Mouse (Mus musculus): ENCODE measurements around the gene Acaca.
"Not testable (repeated sequence)": the region's sequence is repeated elsewhere in the genome, so short reads cannot be mapped to it uniquely, and the experiment has no call there.

The Acaca gene

DNA sequence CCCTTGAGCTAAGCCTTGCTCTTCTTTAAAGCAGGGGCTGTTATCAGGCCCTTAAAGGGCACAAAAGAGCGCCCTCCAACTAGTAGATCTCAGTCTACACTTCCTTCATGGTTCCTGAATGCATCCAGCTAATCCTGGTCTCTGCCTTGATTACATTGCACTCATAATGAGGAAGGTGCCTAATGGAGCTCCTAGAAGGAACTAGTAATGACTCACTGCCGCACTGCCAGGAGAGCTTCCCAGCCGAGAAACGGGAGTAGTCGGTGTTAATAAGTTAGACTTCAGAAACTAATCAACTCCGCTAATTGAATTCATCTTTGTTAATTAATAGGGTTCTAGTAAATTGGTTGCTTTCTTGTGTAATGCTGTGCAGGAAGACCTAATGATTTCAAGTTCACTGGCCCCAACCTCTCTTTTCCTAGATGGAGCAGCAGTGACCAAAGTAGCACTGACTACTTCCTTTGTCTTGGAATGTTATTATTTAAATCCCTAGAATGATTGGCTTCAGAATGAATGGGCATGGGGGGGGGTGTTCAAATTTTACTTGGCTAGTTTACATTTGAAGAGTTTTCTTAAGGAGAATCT lies 176.8 kb downstream of the Acaca start:
- DNase-seq (ENCODE audit: inconsistent age in 2 of 2, low spot score in 1 of 2): no peak

DNA sequence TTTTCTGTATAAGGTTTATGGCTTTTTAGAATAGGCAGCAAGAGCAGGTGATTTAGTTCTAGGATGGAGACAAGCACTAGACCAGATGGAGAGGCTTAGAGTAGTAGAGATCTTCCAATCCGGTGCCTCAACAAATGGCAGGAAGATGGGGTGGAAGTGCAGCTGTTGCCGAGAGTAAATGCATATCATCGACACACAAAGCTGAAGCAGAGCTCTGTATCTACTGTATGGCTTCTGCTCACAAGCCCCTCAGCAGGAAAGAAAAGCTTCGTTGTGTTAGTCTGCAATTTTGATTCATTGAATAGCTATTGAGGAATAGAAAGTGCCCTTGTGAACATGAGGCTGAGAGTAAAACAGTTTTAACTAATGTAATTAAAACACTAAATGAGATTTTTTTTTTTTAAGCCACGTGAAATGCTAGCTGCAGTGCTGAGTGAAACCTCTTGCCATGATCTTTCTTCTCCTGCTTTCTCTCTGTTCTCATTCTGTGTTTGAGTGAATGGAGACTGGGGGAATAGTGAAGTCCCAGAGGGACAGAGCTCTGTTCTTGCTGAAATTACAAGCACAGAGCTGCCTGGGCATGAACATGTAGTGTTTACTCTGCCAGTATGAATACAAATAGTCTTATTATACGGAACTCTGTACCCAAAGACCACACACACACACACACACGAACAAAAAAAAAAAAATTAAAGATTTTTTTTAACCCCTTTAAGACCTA lies 194.7 kb downstream of the Acaca start:
- DNase-seq (ENCODE audit: inconsistent age in 2 of 2, low spot score in 1 of 2): no peak

DNA sequence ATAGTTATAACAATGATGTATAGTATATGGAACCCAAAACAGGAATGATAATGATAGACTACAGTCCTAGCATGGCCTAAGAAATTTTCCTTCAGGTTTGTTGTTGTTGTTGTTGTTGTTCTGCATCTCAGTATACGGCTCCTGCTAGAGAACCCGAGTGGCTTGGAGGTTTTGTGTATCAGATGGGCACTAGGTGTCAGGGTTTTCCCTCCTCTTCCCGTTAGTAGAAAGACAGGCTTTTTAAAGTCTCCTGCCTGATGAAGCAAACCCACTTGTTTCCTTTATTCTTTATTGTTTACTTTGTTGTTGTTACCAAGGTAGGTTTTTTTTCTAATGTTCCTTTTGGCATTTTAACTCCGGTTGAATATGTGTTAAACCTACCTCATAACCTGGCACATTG lies 197.6 kb downstream of the Acaca start:
- DNase-seq (ENCODE audit: inconsistent age in 2 of 2, low spot score in 1 of 2): no peak

DNA sequence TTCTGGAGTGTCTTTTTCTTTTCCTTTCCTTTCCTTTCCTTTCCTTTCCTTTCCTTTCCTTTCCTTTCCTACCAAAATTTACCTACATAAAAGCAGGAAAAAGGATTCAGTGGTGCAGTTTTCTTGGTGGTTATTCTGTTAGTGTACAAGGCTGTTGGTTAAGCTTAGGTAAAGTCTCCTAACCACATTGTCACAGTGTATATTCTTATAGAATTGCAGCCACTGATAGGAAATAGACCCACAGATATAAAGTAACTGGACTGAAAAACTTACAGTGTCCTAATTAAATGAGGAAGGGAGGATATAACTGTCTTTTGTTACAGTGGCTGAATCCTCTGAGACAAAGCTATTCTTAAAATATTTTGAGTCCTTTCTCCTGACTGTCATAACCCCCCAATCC lies 202.9 kb downstream of the Acaca start:
- DNase-seq (ENCODE audit: inconsistent age in 2 of 2, low spot score in 1 of 2): no peak

DNA sequence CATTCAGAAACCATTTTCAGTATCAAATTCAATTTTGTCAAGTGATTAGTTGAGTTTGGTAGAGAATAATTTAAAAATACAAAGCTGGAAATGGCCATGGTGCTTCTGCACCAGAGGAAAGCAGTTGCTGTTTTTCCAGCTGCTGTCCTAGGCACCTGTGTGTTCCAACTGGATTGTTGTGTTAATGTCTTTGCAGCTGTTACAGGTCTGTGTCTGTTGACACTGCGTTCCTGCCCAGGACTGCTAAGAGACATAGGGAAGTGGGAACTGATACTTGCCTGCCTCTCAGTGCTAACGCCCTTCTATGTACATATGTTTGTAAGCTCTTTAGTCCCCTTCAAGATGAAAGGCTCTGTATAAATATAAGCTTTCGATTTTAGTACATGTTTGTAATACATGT lies 203.4 kb downstream of the Acaca start:
- no peak for DNase-seq (ENCODE audit: inconsistent age in 2 of 2, low spot score in 1 of 2)

DNA sequence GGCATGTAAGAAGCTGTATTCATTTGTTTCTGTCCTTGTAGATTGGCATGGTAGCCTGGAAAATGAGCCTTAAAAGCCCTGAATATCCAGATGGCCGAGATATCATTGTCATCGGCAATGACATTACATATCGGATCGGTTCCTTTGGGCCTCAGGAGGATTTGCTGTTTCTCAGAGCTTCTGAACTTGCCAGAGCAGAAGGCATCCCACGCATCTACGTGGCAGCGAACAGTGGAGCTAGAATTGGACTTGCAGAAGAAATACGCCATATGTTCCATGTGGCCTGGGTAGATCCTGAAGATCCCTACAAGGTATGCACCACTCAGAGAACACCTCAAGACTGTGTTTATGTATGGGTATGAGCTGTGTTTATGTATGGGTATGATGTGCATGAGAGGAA lies 208.8 kb downstream of the Acaca start:
- not testable (repeated sequence) for DNase-seq (ENCODE audit: inconsistent age in 2 of 2, low spot score in 1 of 2)

DNA sequence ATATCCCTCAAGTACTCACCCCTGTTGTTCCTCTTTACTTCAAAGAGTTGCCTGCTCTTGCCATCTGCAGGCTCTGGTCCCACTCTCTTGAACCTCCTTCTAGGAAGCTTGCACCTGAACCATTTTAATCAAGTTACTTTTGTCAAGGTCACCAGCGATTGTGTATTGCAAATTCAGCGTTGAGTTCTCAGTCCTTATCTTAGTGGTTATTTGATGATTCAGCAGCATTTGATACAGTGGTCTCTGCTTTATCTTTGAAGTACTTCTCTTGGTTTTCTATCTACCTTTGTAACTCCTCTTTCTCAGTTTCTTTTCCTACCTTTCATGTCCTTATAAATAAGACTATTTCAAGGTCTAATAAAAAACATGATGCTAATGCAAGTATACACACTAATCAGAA lies 211.2 kb downstream of the Acaca start:
- no peak for DNase-seq (ENCODE audit: inconsistent age in 2 of 2, low spot score in 1 of 2)

DNA sequence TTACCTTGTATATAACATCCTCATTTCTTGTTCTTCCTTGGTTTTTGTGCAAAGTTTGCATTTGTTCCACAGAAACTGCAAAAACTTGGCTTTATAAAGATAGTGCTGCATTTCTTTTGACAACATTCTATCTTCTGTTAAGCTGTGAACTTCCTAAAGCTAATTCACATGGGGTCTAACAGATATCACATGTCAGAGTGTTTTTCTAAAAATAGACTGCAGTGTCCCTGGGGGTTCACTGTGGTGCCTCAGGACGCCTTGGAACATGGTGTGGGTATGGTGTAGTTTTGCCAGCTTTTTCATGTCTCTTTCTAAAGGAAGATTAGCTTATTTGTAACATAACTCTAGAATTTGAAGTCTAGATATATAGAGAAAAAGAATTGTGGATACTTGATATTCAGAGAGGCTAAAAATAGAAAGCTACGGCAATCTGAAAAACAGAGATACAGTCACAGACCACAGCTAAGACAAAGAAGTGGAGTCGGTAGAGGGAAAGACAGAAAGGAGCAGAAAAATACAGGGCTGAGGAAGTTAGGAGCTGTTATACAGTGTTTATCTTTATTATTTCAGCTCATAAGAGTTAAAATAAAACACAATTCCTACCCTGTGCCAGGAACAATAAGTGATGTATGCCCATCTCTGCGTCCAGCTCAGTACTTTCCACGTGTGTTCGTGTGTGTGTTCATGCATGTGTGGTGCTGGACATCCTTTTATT lies 215.2 kb downstream of the Acaca start:
- no peak for DNase-seq (ENCODE audit: inconsistent age in 2 of 2, low spot score in 1 of 2)

DNA sequence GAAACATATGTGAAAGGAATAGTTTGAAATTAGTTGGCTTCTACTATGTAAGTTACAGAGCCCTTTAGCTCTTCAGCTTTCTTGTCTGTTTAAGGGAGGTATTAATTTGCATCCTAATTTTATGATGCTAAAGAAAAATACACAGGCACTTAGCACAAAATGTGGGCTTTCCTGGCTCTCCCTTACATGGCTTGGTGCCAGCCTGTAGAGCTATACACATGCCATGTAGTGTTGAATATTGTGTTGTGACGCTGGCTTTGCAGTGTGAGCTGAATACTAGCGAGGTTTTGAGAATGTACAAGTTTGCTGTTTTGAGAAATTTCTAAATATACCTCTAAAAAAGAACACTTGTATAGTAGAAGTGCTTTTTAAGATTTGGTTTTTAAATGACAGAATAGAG lies 218.3 kb downstream of the Acaca start:
- DNase-seq (ENCODE audit: inconsistent age in 2 of 2, low spot score in 1 of 2): no peak

DNA sequence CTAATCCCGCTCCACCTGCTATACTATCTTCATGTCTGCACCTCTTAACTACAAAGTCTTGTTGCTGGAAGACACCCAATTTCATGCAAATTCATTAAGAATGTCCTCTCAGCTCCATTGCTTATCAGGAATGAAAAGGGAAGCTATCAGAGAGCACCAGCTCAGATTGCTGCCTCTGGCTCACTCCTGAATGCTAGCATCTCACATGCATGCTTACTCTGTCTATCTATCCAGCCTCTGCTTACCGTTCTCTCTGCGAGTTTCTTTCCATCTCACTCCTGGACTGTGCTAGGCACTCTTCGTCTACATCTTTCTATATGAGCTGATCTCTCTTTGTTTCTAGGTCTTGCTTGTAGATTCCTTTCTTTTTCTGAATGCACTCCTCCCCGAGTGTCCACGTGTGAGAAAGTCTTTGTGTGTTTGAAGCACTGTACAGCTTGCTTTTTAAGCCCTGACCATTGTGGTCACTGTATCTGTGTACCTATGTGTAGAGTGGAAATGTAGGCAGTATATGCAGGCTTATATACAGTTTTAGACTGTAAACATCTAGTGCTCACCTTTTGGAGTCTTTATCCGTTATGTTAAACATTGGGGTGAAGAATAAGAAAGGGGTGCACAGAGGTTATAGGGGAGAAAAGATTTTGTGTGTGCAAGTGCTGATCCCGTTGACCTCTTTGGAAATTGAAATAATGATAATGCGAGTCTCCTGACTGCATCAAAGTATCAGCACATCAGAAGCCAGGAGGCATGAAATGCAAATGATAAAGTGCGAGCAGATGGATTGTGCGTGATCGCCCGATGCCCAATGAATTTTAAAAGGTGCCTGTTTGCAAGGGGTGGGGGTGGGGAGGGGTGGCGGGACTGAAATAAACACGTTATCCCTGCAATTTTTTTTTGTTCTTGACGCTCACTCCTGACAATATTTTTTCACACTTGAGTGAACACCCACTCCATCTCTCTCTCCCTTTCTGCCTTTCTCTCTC lies 219.7 kb downstream of the Acaca start:
- DNase-seq (ENCODE audit: inconsistent age in 2 of 2, low spot score in 1 of 2): no peak

DNA sequence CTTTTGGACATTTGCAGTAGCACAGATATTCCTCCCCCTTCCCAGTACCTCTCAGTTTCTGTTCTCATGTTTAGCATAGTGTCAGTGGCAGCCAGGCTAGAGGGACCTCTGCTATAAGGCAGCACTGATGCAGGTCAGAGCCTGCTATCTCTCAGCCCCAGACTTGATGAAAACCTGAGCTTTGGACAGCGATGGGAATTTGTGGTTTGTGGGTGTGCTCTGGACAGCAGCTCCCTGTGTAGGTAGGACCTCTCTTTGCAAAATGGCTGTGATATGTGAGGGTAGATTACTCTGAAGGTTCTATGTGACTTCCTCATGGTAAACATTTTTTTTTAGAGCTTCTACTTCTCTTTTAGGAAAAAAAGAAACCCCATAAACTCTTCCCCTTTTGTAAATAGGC lies 221.7 kb downstream of the Acaca start:
- no peak for DNase-seq (ENCODE audit: inconsistent age in 2 of 2, low spot score in 1 of 2)

DNA sequence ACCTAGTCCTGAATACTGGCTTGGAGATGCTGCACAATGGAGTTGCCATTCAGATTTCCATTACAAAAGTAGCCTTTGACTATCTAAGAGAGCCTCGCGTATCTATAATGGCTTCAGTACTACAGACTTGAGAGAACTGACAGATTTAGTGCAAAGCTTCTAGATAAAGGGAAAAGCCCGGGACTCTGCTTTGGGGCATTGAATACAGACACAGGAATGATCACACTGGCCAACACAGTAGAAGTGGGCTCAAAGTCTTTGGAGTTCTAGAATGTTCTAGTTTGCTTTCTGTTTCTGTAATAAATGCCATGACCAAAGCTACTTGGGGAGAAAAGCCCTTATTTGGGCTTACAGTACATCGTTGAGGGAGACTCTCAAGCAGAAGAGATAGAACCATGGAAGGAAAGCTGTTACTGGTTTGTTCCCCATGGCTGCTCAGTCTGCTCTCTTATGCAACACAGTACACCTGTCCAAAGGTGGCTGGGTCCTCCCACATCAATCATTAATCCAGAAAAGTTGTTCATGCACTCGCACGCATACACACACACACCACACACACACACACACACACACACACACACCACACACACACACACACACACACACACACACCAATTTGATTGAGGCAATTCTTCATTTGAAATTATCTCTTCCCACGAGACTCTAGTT lies 223.7 kb downstream of the Acaca start:
- no peak for DNase-seq (ENCODE audit: inconsistent age in 2 of 2, low spot score in 1 of 2)

DNA sequence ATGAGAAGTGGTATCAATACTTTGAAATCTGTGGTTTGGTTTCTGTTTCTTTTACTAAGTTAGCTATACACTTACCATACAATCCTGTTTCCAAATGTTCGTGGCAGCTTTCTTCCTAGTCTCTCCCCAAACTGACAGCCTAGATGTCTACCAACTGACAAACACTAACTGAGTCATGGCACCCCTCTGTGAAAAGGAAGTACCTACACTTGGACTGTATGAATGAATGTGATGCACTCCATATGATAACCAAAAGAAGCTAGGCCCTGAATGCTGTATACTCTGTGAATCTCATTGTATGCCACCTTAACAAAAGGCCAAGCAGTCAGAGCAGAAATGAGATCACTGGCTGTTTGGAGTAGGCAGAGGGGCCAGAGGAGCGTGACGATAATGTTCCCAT lies 227.8 kb downstream of the Acaca start:
- no peak for DNase-seq (ENCODE audit: inconsistent age in 2 of 2, low spot score in 1 of 2)

DNA sequence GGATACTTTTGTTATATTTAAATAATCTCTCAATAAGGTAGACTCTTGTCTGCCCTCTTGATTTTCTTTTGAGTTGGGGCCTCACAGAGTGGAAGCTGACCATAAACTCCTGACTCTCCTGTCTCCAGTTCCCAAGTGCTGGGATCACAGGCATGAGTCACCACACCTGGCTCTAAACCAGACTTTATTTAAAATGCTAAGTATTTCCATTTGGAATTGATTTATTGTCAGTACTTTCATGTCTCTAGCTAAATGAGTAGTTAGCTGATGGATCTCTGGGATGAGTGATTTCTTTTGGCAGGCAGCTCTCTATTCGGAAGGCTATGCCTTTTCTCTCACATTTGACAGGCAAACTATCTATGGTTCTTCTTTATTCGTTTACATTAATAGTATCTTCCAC lies 228.3 kb downstream of the Acaca start:
- peak; percentile 20 to 67 for DNase-seq (ENCODE audit: inconsistent age in 2 of 2, low spot score in 1 of 2)

DNA sequence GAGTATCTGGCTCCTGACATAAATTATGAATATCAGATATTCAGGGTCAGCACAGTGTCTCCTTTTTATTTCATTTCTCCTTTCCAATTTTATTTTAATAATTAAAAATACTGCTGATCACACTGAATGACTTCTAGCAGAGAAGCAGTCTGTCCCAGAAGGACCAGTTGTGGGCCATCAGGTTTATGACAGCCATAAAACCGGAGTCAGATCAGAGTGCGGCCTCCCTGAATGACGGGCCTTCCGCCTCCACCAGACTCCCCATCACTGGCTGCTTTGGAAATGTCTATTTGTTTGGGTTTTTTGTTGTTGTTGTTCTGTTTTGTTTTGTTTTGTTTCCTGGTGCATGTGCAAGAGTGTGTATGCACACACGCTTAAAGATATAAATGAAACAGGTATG lies 232.1 kb downstream of the Acaca start:
- DNase-seq (ENCODE audit: inconsistent age in 2 of 2, low spot score in 1 of 2): no peak

DNA sequence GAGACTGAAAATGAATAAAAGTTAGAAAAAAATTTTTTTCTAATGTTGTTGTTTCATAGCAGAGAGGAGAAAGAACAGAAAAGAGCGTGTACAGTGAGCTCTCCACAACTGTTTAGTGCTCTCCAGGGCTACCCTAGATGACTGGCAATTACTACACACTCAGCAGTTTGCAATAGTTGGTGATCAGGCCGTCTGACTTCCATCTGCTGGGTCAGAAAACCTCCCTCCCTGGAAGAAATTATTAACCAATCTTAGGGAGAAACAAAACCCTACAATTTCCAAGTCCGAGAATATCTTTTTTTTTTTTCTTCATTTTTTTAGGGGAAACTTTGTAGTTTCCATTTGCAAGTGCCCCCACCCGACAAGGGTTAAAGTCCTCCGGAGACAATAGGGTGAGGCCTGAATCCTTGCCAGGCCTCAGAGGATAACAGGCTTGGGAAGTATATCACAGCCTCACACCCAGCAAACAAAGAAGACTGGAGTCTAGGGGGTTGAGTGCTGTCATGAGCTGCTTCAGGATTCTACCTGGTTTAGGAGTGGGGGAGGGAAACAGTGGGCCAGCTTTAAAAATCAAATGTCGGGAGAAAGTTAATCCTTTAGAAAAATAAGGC lies 233.3 kb downstream of the Acaca start:
- no peak for DNase-seq (ENCODE audit: inconsistent age in 2 of 2, low spot score in 1 of 2)

DNA sequence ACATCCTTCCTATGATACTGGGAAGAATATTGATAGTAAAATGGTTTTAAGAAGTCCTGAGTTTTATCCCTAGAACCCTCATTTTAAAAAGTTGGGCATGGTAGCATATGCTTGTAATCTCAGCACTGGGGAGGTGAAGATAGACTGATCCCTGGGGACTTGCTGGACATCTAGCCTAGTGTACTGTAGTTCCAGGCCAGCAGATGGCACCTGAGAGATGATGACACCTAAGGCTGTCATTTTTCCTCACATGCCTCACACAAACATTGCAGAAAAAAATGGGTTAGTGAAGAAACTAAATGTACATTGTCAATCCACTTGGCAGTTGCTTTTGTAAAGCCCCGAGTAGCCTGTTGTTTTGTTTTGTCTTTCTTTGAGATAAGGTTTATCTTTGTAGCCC lies 235.8 kb downstream of the Acaca start:
- no peak for DNase-seq (ENCODE audit: inconsistent age in 2 of 2, low spot score in 1 of 2)

DNA sequence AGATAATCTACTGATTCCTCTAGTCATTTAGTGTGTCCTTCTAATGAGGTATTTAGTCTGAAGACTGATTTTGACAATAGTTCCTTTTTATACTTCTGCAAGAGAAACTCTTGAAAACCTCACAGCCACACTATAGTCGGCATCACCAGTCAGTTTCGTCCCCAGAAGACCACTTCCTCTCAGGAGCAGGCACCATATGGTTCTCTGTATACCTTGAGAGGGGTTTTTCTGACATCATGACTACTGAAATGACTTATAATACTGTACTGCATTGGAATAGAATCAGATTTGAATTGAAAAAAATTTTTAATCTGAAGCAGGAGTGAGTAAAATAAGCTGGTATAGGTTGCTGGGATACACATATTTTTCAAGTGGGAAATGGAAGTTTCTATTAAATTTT lies 239.4 kb downstream of the Acaca start:
- no peak for DNase-seq (ENCODE audit: inconsistent age in 2 of 2, low spot score in 1 of 2)

DNA sequence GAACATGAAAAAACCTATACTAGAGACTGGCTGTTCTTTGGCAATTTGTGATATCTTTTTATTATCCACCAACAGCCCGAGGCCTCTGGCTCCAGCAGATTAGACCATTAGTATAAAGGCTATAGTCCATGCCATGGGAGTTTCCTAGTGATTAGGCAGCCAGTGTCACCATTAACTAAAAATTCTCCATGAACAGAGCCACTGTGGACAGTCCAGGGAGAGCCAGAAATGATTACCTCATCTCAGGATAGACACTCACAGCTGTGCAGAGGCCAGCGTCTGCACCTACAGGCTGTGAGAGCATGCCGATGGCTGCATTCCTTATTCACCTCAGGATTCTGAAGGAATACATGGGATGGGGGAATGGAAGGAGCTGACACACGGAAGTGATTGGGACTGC lies 243.7 kb downstream of the Acaca start:
- DNase-seq (ENCODE audit: inconsistent age in 2 of 2, low spot score in 1 of 2): no peak

DNA sequence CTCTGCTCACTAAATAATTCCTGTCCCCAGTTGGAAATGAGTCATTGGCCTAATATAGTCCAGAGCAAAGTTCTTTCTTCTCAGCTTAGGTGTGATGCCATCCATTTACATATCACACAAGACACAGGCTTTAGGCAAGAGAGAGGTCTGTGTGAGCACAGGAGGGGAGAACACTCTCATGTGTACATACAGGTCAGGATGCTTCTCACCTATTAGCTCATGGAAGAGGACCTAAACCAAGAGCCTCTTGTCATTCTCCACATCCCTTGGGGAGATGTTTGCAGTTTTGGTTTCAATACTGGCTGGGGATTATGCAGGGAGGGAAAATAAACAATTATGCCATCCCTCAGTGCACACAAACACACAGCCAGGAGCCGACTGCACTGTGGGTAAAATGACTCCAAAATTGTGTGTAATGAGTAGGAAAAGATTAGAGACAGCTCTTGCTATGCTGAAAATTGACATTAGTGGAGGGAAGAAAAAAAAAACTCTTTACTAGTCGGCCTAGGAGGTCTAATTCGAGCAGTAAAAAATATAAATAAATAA lies 246.6 kb downstream of the Acaca start:
- DNase-seq (ENCODE audit: inconsistent age in 2 of 2, low spot score in 1 of 2): no peak

Measured in adrenal gland, adult (tissue).